Comparison of ENCODE assay signal across 9 mouse cellular contexts in the genomic region with DNA sequence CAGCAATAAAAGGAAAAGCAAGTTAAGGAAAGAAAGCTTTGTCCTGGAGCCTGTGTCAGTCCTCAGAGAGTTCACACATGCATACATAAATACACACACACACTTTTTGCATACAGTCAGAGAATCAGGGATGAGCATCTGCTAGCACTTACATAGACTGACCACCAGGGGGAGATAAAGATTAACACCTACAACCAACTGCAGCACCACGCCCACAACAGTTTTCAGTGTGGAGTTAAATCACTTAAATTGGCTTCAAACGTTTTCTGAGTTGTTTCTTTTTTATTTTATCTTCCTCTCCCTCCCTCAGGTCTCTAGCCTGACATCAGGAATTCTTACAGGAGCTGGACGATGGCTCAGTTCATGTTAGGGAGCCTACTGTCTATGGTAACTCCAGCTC. TPM values are rescaled to one million over a fixed set of nuclear protein-coding genes. Genes with fewer than 3 reads are reported as not detected.
A peak's percentile ranks its signal among the peaks of the same experiment; 100 is the strongest.
DNase-seq lines count a peak whose midpoint lies in the region; ATAC-seq lines count a peak whose summit lies in the region.
"Had no signal": no experiment of that assay in that cellular context is flagged by ENCODE, and none has a peak within 500 bp of the region (broad histone marks: within the 10 kb centered on the region; RNA-seq: fewer than 3 reads in every experiment).

No protein-coding gene starts in this region.

- 4% methylated on average over 3 of the region's 3 CpGs for WGBS in hindbrain, embryonic 14.5 days
- 12% methylated on average over 3 of the region's 3 CpGs for WGBS in hindbrain, embryonic 13.5 days

- no peaks in the 10 kb centered on the region for H3K27me3 ChIP-seq in hindbrain, embryonic 14.5 days (ENCODE audit: control insufficient read depth, insufficient read depth, low read length)
- H3K27me3 ChIP-seq in hindbrain, embryonic 13.5 days, result peaks cover 32% of the 10 kb centered on the region; the same call in 1 of the 2 replicates

- H3K9ac ChIP-seq in hindbrain, embryonic 14.5 days, result no peak overlapping the region
- no peak overlapping the region for H3K9ac ChIP-seq in hindbrain, embryonic 13.5 days

- H3K27ac ChIP-seq in hindbrain, embryonic 14.5 days, result no peak overlapping the region
- no peak overlapping the region for H3K27ac ChIP-seq in hindbrain, embryonic 13.5 days

- H3K9me3 ChIP-seq in hindbrain, embryonic 14.5 days (ENCODE audit: control insufficient read depth, low read length), result no peaks in the 10 kb centered on the region
- no peaks in the 10 kb centered on the region for H3K9me3 ChIP-seq in hindbrain, embryonic 13.5 days

- ATAC-seq in hindbrain, embryonic 14.5 days (ENCODE audit: low FRiP score), result no peak
- ATAC-seq in hindbrain, embryonic 13.5 days (ENCODE audit: low FRiP score), result no peak

- DNase-seq in hindbrain, embryonic 14.5 days (ENCODE audit: low spot score), result peak; percentile 76
- peak; percentile 58 for DNase-seq in thymus, postnatal 14 days
- no peak for DNase-seq in thymus, postnatal 36 days
- DNase-seq in embryo, embryonic 9.5 days (ENCODE audit: extremely low spot score), result peak; percentile 50
- DNase-seq in lung, postnatal 14 days, result peak; percentile 40
- no peak for DNase-seq in ovary, adult 18-20 months (ENCODE audit: low spot score)
- no peak for DNase-seq in layer of hippocampus, postnatal 10 days (ENCODE audit: low spot score in 2 of 2)

- no peaks in the 10 kb centered on the region for H3K36me3 ChIP-seq in hindbrain, embryonic 14.5 days (replicated peaks; ENCODE audit: control insufficient read depth, insufficient read depth)
- no peaks in the 10 kb centered on the region for H3K36me3 ChIP-seq in hindbrain, embryonic 13.5 days

- no peak overlapping the region for H3K4me3 ChIP-seq in hindbrain, embryonic 14.5 days (replicated peaks; ENCODE audit: low read length)
- no peak overlapping the region for H3K4me3 ChIP-seq in hindbrain, embryonic 13.5 days

- no peak overlapping the region for H3K4me2 ChIP-seq in hindbrain, embryonic 14.5 days (replicated peaks)
- no peak overlapping the region for H3K4me2 ChIP-seq in hindbrain, embryonic 13.5 days

- no peaks in the 10 kb centered on the region for H3K4me1 ChIP-seq in hindbrain, embryonic 14.5 days (replicated peaks; ENCODE audit: control insufficient read depth, insufficient read depth, low read length)
- H3K4me1 ChIP-seq in hindbrain, embryonic 13.5 days (replicated peaks), result peaks cover 6% of the 10 kb centered on the region; the same call in 1 of the 2 replicates

RNA-seq across cellular contexts. Expression of a gene that starts 8.7 kb away (rescaled TPM):
- not detected in 2 replicates for polyA plus RNA-seq in hindbrain, embryonic 14.5 days (2014; fragmentation: Nextera tagmentation; extraction: Ambion mirVana)
- not detected in 2 replicates for polyA plus RNA-seq in hindbrain, embryonic 13.5 days (2015; fragmentation: Nextera tagmentation; extraction: Ambion mirVana)
- total RNA-seq in layer of hippocampus, postnatal 10 days (2021), result not detected
- total RNA-seq: layer of hippocampus, postnatal 14 days had no signal

RNA-seq across cellular contexts. Expression of a gene that starts 18.7 kb away (rescaled TPM):
- 0.20 and 0.80 TPM in 2 replicates for polyA plus RNA-seq in hindbrain, embryonic 14.5 days (2014; fragmentation: Nextera tagmentation; extraction: Ambion mirVana)
- polyA plus RNA-seq in hindbrain, embryonic 13.5 days (2015; fragmentation: Nextera tagmentation; extraction: Ambion mirVana), result 0.82 and 1.2 TPM in 2 replicates
- total RNA-seq in layer of hippocampus, postnatal 10 days (2021), result 10 to 100 TPM; 14.1 to 17.2 TPM

RNA-seq across cellular contexts. Expression of a gene that starts 19.4 kb away (rescaled TPM):
- not detected in 2 replicates for polyA plus RNA-seq in hindbrain, embryonic 14.5 days (2014; fragmentation: Nextera tagmentation; extraction: Ambion mirVana)
- not detected in 2 replicates for polyA plus RNA-seq in hindbrain, embryonic 13.5 days (2015; fragmentation: Nextera tagmentation; extraction: Ambion mirVana)
- under 1 TPM in 1 of 2 experiments, not detected in 1; 0.50 TPM for total RNA-seq in layer of hippocampus, postnatal 10 days (2021)
- total RNA-seq: layer of hippocampus, postnatal 14 days had no signal

RNA-seq across cellular contexts. Expression of a gene that starts 19.6 kb away (rescaled TPM):
- polyA plus RNA-seq in hindbrain, embryonic 14.5 days (2014; fragmentation: Nextera tagmentation; extraction: Ambion mirVana), result 14.9 and 17.3 TPM in 2 replicates
- polyA plus RNA-seq in hindbrain, embryonic 13.5 days (2015; fragmentation: Nextera tagmentation; extraction: Ambion mirVana), result 91.1 and 91.8 TPM in 2 replicates
- total RNA-seq in layer of hippocampus, postnatal 10 days (2021), result 10 to 100 TPM; 53.6 to 56.9 TPM

RNA-seq across cellular contexts. Expression of a gene that starts 39.8 kb away (rescaled TPM):
- not detected in 2 replicates for polyA plus RNA-seq in hindbrain, embryonic 14.5 days (2014; fragmentation: Nextera tagmentation; extraction: Ambion mirVana)
- polyA plus RNA-seq in hindbrain, embryonic 13.5 days (2015; fragmentation: Nextera tagmentation; extraction: Ambion mirVana), result 0.17 TPM in 1 of 2 replicates, not detected in the other
- not detected for total RNA-seq in layer of hippocampus, postnatal 10 days (2021)
- total RNA-seq: layer of hippocampus, postnatal 14 days had no signal

Comparison
In these comparisons a context has a peak if more than half of its experiments do, and no peak if none do; other contexts are left out.
1. DNase-seq: peak in hindbrain, embryonic 14.5 days (single experiment), thymus, postnatal 14 days (single experiment), embryo, embryonic 9.5 days (single experiment) and lung, postnatal 14 days (single experiment); none in thymus, postnatal 36 days (0 of 2), ovary, adult 18-20 months (single experiment) and layer of hippocampus, postnatal 10 days (0 of 2).